Mouse (Mus musculus) midbrain, embryonic 10.5 days (tissue): ENCODE measurements around the gene Man1a. TPM values are rescaled to one million over a fixed set of nuclear protein-coding genes. Genes with fewer than 3 reads are reported as not detected.

Experiments used
- DNase-seq: peaks from one replicate; pipeline ENCODE4 v3.0.0-alpha.2; 2017; ENCODE audit warnings: low spot score
- H3K27ac ChIP-seq: fragments of 300-500 bp; sonication (generic); replicated peaks from 2 replicates; pipeline ENCODE4 v1.5.1; 2016; ENCODE audit warnings: mild to moderate bottlenecking
- H3K27me3 ChIP-seq: fragments of 300-500 bp; sonication (generic); 2 replicates; pipeline ENCODE4 v1.6.1; 2016; ENCODE audit warnings: low read depth, mild to moderate bottlenecking; ENCODE audit not compliant: poor library complexity, severe bottlenecking
- H3K36me3 ChIP-seq: fragments of 300-500 bp; sonication (generic); 2 replicates; pipeline ENCODE4 v1.6.1; 2016; ENCODE audit warnings: mild to moderate bottlenecking, moderate library complexity
- H3K4me1 ChIP-seq: fragments of 300-500 bp; sonication (generic); 2 replicates; pipeline ENCODE4 v1.6.1; 2016
- H3K4me3 ChIP-seq: fragments of 300-500 bp; sonication (generic); 2 replicates; pipeline ENCODE4 v1.5.1; 2016; ENCODE audit warnings: mild to moderate bottlenecking, moderate library complexity
- H3K9me3 ChIP-seq: fragments of 300-500 bp; sonication (generic); replicated peaks from 2 replicates; pipeline ENCODE4 v1.6.1; 2016; ENCODE audit warnings: mild to moderate bottlenecking
- WGBS: fragments of 180-500 bp; shearing (Covaris S2); methylation state at CpG from one replicate; pipeline ENCODE4 v1.1.7; 2016; 5-methylcytosine and 5-hydroxymethylcytosine counted together
- polyA plus RNA-seq: library from polyadenylated mRNA; unstranded; fragments of >200 nt; fragmentation: Nextera tagmentation; extraction: Ambion mirVana; gene quantifications from 2 replicates; pipeline ENCODE4 v1.2.1, GENCODE M21; 2016

Gene Man1a
- polyA plus RNA-seq, 1 experiment from 2014 or later: 1.3 TPM

GRCm38 (mm10) chr10:54058657-54059056, 17.8 kb downstream of the Man1a start:
- H3K27ac ChIP-seq: peak overlapping the region; percentile 43
- no peaks in the 10 kb centered on the region for H3K36me3 ChIP-seq
- WGBS: 86% methylated on average over 3 of the region's 3 CpGs
- no peaks in the 10 kb centered on the region for H3K9me3 ChIP-seq
- no peaks in the 10 kb centered on the region for H3K27me3 ChIP-seq
- H3K4me3 ChIP-seq: no peak overlapping the region
- no peak for DNase-seq
- H3K4me1 ChIP-seq: peaks cover 18% of the 10 kb centered on the region

DNA sequence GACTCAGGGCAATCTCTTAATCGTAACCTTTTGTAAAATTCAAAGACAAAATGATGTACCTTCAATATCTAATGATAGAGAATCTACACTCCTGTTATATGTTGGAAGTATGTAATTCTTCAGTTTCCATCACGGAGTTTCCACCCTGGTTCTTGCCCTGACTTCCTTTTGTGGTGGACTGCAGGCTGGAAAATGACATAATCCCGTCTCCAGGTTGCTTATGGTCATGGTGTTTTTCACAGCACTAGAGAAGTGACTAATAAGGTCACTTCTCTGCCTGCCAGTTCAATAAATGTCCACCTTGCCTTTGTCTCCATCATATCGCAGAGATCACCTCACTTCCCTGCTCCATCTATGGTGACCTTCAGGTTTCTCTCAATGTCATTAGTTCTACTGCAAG, 22.2 kb downstream of the Man1a start:
- Histone ChIP-seq H3K27me3 (no peaks in the 10 kb centered on the region), H3K27ac (no peak overlapping the region), H3K36me3 (no peaks in the 10 kb centered on the region), H3K9me3 (no peaks in the 10 kb centered on the region), H3K4me3 (no peak overlapping the region), H3K4me1 (peaks cover 5% of the 10 kb centered on the region)
- 84% methylated on average over 4 of the region's 4 CpGs for WGBS
- DNase-seq: no peak

DNA sequence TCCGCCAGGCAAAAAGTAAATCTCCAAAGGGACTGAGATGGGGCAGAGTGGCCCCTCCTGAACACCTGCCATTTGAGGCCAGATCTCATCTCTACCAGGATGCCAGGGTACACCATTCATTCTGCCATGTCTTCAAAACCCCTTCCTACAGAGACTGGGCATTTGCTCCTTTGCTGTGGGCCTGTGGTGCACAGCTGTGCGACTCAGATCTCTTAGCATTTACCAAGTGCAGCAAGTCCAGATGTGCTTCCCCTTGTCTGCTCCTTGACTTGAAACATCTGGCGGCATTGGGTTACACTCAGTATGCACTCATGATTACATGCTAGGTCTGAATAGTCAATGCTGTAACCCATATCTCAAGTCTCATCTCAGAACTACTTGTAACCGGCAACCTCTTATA, 28.5 kb downstream of the Man1a start:
- no peak for DNase-seq
- Histone ChIP-seq H3K27me3 (no peaks in the 10 kb centered on the region), H3K4me1 (no peaks in the 10 kb centered on the region), H3K27ac (no peak overlapping the region), H3K9me3 (no peaks in the 10 kb centered on the region), H3K4me3 (no peak overlapping the region), H3K36me3 (no peaks in the 10 kb centered on the region)
- WGBS: 85% methylated on average over 4 of the region's 4 CpGs

GRCm38 (mm10) chr10:54043358-54043757, 33.1 kb downstream of the Man1a start:
- 95% methylated on average over 3 of the region's 3 CpGs for WGBS
- Histone ChIP-seq H3K27ac (no peak overlapping the region), H3K4me3 (no peak overlapping the region), H3K27me3 (no peaks in the 10 kb centered on the region), H3K36me3 (no peaks in the 10 kb centered on the region), H3K4me1 (no peaks in the 10 kb centered on the region), H3K9me3 (no peaks in the 10 kb centered on the region)
- DNase-seq: no peak

DNA sequence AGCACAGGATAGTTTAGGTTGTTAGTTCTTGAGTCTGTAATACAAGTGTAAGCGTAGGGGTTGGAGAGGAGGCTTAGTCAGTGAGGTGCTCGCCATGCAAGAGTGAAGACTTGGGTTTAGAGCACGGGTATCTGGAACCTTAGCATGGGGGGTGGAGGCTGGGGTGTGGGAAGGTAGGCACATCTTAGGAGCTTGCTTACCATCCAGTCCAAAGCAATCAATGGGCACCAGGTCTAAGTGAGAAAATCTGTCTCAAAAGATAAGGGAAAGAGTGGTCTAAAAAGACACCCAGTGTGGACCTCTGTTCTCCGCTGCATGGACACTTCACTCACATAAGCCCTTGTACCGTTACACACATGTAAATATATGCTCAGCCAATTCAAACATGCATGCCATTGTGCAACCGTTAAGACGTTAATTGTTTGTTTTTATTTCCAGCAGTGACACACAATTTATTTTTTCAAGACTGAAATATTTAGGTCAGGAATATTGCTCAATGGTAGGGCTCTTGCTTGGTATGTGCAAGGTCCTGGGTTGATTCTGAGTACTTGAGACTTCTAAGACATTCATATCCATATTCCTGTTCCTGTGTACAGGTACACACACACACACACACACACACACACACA, 34.1 kb downstream of the Man1a start:
- WGBS: 86% methylated on average over 7 of the region's 7 CpGs
- no peak overlapping the region for H3K27ac ChIP-seq
- H3K27me3 ChIP-seq: no peaks in the 10 kb centered on the region
- H3K36me3 ChIP-seq: no peaks in the 10 kb centered on the region
- no peaks in the 10 kb centered on the region for H3K9me3 ChIP-seq
- DNase-seq: no peak
- no peaks in the 10 kb centered on the region for H3K4me1 ChIP-seq
- no peak overlapping the region for H3K4me3 ChIP-seq

- DNase-seq: no peak
- no peaks in the 10 kb centered on the region for H3K27me3 ChIP-seq
- no peaks in the 10 kb centered on the region for H3K9me3 ChIP-seq
- H3K4me3 ChIP-seq: no peak overlapping the region
- H3K4me1 ChIP-seq: no peaks in the 10 kb centered on the region
- 87% methylated on average over 11 of the region's 11 CpGs for WGBS
- no peak overlapping the region for H3K27ac ChIP-seq
- H3K36me3 ChIP-seq: no peaks in the 10 kb centered on the region
Measured at GRCm38 (mm10) chr10:54040261-54041165, 35.9 kb downstream of the Man1a start.

- Histone ChIP-seq H3K4me1 (no peaks in the 10 kb centered on the region), H3K27ac (no peak overlapping the region), H3K4me3 (no peak overlapping the region), H3K9me3 (no peaks in the 10 kb centered on the region), H3K27me3 (no peaks in the 10 kb centered on the region), H3K36me3 (no peaks in the 10 kb centered on the region)
- WGBS: 93% methylated on average over 4 of the region's 4 CpGs
- DNase-seq: no peak
Measured at GRCm38 (mm10) chr10:54039754-54040153, 36.7 kb downstream of the Man1a start.

GRCm38 (mm10) chr10:54038734-54039133, 37.7 kb downstream of the Man1a start:
- Histone ChIP-seq H3K9me3 (no peaks in the 10 kb centered on the region), H3K27me3 (no peaks in the 10 kb centered on the region), H3K36me3 (no peaks in the 10 kb centered on the region), H3K4me3 (no peak overlapping the region), H3K4me1 (no peaks in the 10 kb centered on the region), H3K27ac (no peak overlapping the region)
- 87% methylated on average over 10 of the region's 10 CpGs for WGBS
- no peak for DNase-seq

DNA sequence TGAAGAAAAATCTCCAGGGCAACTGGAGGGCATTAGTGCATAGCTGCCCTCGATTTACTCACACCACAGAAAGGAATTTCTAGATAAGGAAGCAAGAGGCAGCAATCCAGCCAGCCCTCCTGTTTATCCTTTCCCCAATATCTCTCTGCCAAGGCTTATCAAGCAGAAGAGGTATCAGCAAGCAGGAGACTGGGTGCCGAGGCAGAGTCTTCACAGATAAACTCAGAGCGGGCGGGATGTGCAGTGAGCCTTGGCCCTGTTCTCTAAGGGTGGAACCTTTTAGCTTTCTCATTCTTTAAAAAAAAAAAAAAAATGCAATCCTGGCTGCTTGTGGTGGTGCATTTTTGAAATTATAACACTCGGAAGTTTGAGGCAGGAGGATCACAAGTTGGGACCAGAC, 38.2 kb downstream of the Man1a start:
- Histone ChIP-seq H3K9me3 (no peaks in the 10 kb centered on the region), H3K27me3 (no peaks in the 10 kb centered on the region), H3K4me1 (no peaks in the 10 kb centered on the region), H3K36me3 (no peaks in the 10 kb centered on the region), H3K27ac (no peak overlapping the region), H3K4me3 (no peak overlapping the region)
- DNase-seq: no peak
- WGBS: 87% methylated on average over 5 of the region's 5 CpGs

DNA sequence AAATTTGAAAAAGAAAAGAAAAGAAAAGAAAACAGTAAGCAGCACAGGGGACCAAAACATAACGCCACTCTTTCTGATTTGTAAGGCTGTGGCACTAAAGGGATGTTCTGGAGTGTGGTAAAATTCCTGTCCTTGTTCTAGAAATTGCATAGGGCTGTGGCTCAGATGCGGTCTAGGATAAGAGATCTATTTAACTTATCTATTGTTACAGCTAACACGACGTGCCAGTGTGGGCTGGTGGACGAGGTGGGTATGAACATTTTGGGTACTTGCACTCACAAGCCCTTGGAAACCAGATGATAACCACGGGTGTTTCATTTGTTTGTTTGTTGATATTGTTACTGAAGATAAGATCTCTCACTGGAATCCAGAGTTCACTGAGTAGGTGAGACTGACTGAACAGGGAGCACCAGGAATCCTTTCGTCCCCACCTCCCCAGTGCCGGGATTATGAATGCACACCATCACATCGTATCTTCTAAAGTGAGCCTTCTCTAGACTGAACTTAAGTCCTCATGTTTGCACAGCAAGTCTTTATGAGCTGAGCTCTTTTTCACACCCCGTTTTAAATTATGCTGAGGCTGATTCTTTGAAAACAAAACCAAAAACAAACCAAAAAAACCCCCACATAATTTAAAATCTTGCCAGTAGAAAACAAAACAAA, 38.9 kb downstream of the Man1a start:
- H3K27ac ChIP-seq: no peak overlapping the region
- no peak for DNase-seq
- H3K27me3 ChIP-seq: no peaks in the 10 kb centered on the region
- 86% methylated on average over 10 of the region's 10 CpGs for WGBS
- H3K36me3 ChIP-seq: no peaks in the 10 kb centered on the region
- H3K4me3 ChIP-seq: no peak overlapping the region
- no peaks in the 10 kb centered on the region for H3K4me1 ChIP-seq
- H3K9me3 ChIP-seq: no peaks in the 10 kb centered on the region

- H3K27me3 ChIP-seq: no peaks in the 10 kb centered on the region
- no peaks in the 10 kb centered on the region for H3K4me1 ChIP-seq
- no peak overlapping the region for H3K27ac ChIP-seq
- H3K4me3 ChIP-seq: no peak overlapping the region
- 95% methylated on average over 1 of the region's 1 CpGs for WGBS
- no peaks in the 10 kb centered on the region for H3K36me3 ChIP-seq
- no peak for DNase-seq
- H3K9me3 ChIP-seq: no peaks in the 10 kb centered on the region
Measured at GRCm38 (mm10) chr10:54035586-54035985, 40.8 kb downstream of the Man1a start.

DNA sequence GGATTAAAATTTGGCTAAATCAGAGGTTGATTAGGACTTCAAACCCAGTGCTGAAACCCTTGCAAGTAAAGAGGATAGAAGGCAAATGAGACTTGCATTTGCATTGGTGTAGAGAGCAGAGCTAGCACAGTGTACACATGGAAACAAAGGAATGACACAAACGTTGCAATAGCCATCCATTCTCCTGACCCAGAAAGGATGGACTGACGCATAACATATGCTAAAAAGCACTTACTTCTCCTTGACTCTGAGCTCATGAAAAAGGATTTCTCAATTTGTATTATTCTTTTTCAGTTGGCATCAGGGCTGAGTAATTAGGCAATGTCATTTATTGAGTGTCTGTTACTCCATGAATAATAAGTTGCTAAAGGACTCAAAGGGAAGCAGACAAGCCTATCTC, 41.6 kb downstream of the Man1a start:
- DNase-seq: no peak
- H3K9me3 ChIP-seq: no peaks in the 10 kb centered on the region
- WGBS: 87% methylated on average over 2 of the region's 2 CpGs

More for the DNA sequence above, 41.6 kb downstream of the Man1a start:
- Histone ChIP-seq H3K27ac (no peak overlapping the region), H3K4me1 (no peaks in the 10 kb centered on the region), H3K4me3 (no peak overlapping the region), H3K27me3 (no peaks in the 10 kb centered on the region), H3K36me3 (no peaks in the 10 kb centered on the region)
